Mouse (Mus musculus): Measurements from ENCODE around the gene Cactin. TPM values are rescaled to one million over a fixed set of nuclear protein-coding genes. Genes with fewer than 3 reads are reported as not detected.

Gene Cactin
- total RNA-seq (2023) = 47.9 TPM

GRCm38 (mm10) chr10:81320550-81321347 lies at the start of gene Cactin:
Gene Cactin, plus strand, starts transcription at chr10:81321103.

GRCm38 (mm10) chr10:81291511-81292104 lies 29.3 kb upstream of the Cactin start, which contains the start of gene Tjp3:
Gene Tjp3, minus strand, starts transcription at chr10:81291581.

GRCm38 (mm10) chr10:81292554-81293333 lies 28.2 kb upstream of the Cactin start, which contains the start of gene Pip5k1c:
Gene Pip5k1c, plus strand, starts transcription at chr10:81292963.

GRCm38 (mm10) chr10:81328386-81328785 lies 7.5 kb downstream of the Cactin start, which contains the start of gene Tbxa2r:
Gene Tbxa2r, plus strand, starts transcription at chr10:81328731.

GRCm38 (mm10) chr10:81342686-81343505 lies 22.0 kb downstream of the Cactin start, which contains the start of gene Gipc3:
Gene Gipc3, minus strand, starts transcription at chr10:81343266.

GRCm38 (mm10) chr10:81350351-81351063 lies 29.6 kb downstream of the Cactin start, which contains the start of gene Hmg20b:
Gene Hmg20b, minus strand, starts transcription at chr10:81350480.

GRCm38 (mm10) chr10:81356991-81357844 lies 36.3 kb downstream of the Cactin start, which contains the start of gene Mfsd12:
Gene Mfsd12, plus strand, starts transcription at chr10:81357491.

GRCm38 (mm10) chr10:81365672-81366476 lies 45.0 kb downstream of the Cactin start, which contains the start of gene 4930404N11Rik:
Gene 4930404N11Rik, minus strand, starts transcription at chr10:81365816.

Other genes with a start within 250 kb of the Cactin start
- not detected for gene Creb3l3, start 222.2 kb upstream of the Cactin start, total RNA-seq (2023)
- 128 TPM for gene Map2k2, start 215.2 kb upstream of the Cactin start, total RNA-seq (2023)
- gene Zbtb7a, start 185.9 kb upstream of the Cactin start, total RNA-seq (2023) = 58.9 TPM
- 34.9 TPM for gene Pias4, start 153.2 kb upstream of the Cactin start, total RNA-seq (2023)
- gene Eef2, start 144.5 kb upstream of the Cactin start, total RNA-seq (2023) = 2,367 TPM
- 62.3 TPM for gene Dapk3, start 138.1 kb upstream of the Cactin start, total RNA-seq (2023)
- gene 4930442H23Rik, start 137.3 kb upstream of the Cactin start, total RNA-seq (2023) = not detected
- not detected for gene Nmrk2, start 119.1 kb upstream of the Cactin start, total RNA-seq (2023)
- 0.50 TPM for gene Atcay, start 90.3 kb upstream of the Cactin start, total RNA-seq (2023)
- 4.9 TPM for gene Zfr2, start 87.9 kb upstream of the Cactin start, total RNA-seq (2023)
- 15.3 TPM for gene Matk, start 68.2 kb upstream of the Cactin start, total RNA-seq (2023)
- 104 TPM for gene Mrpl54, start 54.2 kb upstream of the Cactin start, total RNA-seq (2023)
- 45.7 TPM for gene Apba3, start 54.1 kb upstream of the Cactin start, total RNA-seq (2023)
- gene Tjp3, start 29.5 kb upstream of the Cactin start, total RNA-seq (2023) = 4.3 TPM
- 128 TPM for gene Pip5k1c, start 28.1 kb upstream of the Cactin start, total RNA-seq (2023)
- gene Tbxa2r, start 7.6 kb downstream of the Cactin start, total RNA-seq (2023) = 26.1 TPM
- not detected for gene Gipc3, start 22.2 kb downstream of the Cactin start, total RNA-seq (2023)
- gene Hmg20b, start 29.4 kb downstream of the Cactin start, total RNA-seq (2023) = 55.4 TPM
- gene Mfsd12, start 36.4 kb downstream of the Cactin start, total RNA-seq (2023) = 5.4 TPM
- 7.5 TPM for gene 4930404N11Rik, start 44.7 kb downstream of the Cactin start, total RNA-seq (2023)
- gene Fzr1, start 57.4 kb downstream of the Cactin start, total RNA-seq (2023) = 27.2 TPM
- gene Dohh, start 63.3 kb downstream of the Cactin start, total RNA-seq (2023) = 32.6 TPM
- gene Gm48551, start 63.4 kb downstream of the Cactin start, total RNA-seq (2023) = 4.7 TPM
- gene Gm48552, start 67.9 kb downstream of the Cactin start, total RNA-seq (2023) = 9.7 TPM
- gene Smim24, start 71.9 kb downstream of the Cactin start, total RNA-seq (2023) = 2.2 TPM
- gene Nfic, start 134.5 kb downstream of the Cactin start, total RNA-seq (2023) = 20.3 TPM
- gene Celf5, start 161.6 kb downstream of the Cactin start, total RNA-seq (2023) = 1.2 TPM
- 199 TPM for gene Ncln, start 175.3 kb downstream of the Cactin start, total RNA-seq (2023)
- 139 TPM for gene S1pr4, start 179.0 kb downstream of the Cactin start, total RNA-seq (2023)
- gene Gna15, start 203.1 kb downstream of the Cactin start, total RNA-seq (2023) = 3.3 TPM
- 17.5 TPM for gene Gna11, start 224.1 kb downstream of the Cactin start, total RNA-seq (2023)
- 616 TPM for gene Aes, start 238.4 kb downstream of the Cactin start, total RNA-seq (2023)

Measured in CD4-positive naive resting alpha-beta T cell, adult 57 days (primary cell).